Comparison of ENCODE assay signal across 28 mouse cellular contexts in the genomic region with DNA sequence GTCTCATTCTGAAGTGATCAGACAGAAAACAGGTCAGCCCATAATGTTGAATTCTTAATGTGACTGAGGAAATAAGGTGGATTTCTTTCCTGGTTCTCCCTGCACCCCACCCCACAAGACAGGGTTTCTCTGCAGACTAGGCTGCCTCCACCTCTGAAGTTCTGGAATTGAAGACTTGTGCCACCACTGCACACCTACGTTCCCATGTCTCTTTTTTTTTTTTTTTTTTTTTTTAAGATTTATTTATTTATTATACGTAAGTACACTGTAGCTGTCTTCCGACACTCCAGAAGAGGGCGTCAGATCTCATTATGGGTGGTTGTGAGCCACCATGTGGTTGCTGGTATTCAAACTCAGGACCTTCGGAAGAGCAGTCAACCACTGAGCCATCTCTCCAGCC. TPM values are rescaled to one million over a fixed set of nuclear protein-coding genes. Genes with fewer than 3 reads are reported as not detected.
A peak's percentile ranks its signal among the peaks of the same experiment; 100 is the strongest.
DNase-seq lines count a peak whose midpoint lies in the region; ATAC-seq and TF ChIP-seq lines count a peak whose summit lies in the region.
"Had no signal": no experiment of that assay in that cellular context is flagged by ENCODE, and none has a peak within 500 bp of the region (broad histone marks: within the 10 kb centered on the region; RNA-seq: fewer than 3 reads in every experiment).

No protein-coding gene starts in this region.

- H3K27ac ChIP-seq in kidney, postnatal 0 days = no peak overlapping the region
- H3K27ac ChIP-seq in kidney, embryonic 15.5 days = no peak overlapping the region
- no peak overlapping the region for H3K27ac ChIP-seq in CH12.LX (ENCODE audit: insufficient read depth, low read depth)
- no peak overlapping the region for H3K27ac ChIP-seq in MEL (ENCODE audit: control insufficient read depth, low read depth, low read length)
- no peak overlapping the region for H3K27ac ChIP-seq in hindbrain, embryonic 10.5 days
- no peak overlapping the region for H3K27ac ChIP-seq in embryonic facial prominence, embryonic 10.5 days (replicated peaks)
- H3K27ac ChIP-seq: embryonic facial prominence, embryonic 13.5 days; forebrain, embryonic 12.5 days; forebrain, embryonic 15.5 days; heart, embryonic 15.5 days; hindbrain, embryonic 14.5 days; hindbrain, postnatal 0 days had no signal

- H3K9ac ChIP-seq in kidney, postnatal 0 days (ENCODE audit: low read depth, low read length) = no peak overlapping the region
- H3K9ac ChIP-seq in kidney, embryonic 15.5 days = no peak overlapping the region
- H3K9ac ChIP-seq in CH12.LX (ENCODE audit: insufficient read depth, low read depth) (no peak overlapping the region), MEL (ENCODE audit: control insufficient read depth, low read depth, low read length, poor library complexity, severe bottlenecking) (no peak overlapping the region)
- H3K9ac ChIP-seq: embryonic facial prominence, embryonic 13.5 days; forebrain, embryonic 12.5 days; forebrain, embryonic 15.5 days; heart, embryonic 12.5 days; heart, embryonic 15.5 days; hindbrain, embryonic 14.5 days had no signal

- 0 out of 2 replicates have a peak, but pooled peaks have one; percentile 12 for TF ChIP-seq CTCF in kidney, postnatal 0 days (IDR thresholded peaks at IDR 0.05; ENCODE audit: low read depth)
- peak in 1 of 2 experiments; percentile 7; a peak in 1 of 4 replicates for TF ChIP-seq CTCF in CH12.LX (conservative IDR thresholded peaks at IDR 0.05 in 1 of 2, IDR thresholded peaks at IDR 0.05 in 1 of 2; ENCODE audit: low read depth in 2 of 2, low read length in 2 of 2)
- 0 out of 2 replicates have a peak, but pooled peaks have one; percentile 11 for TF ChIP-seq CTCF in E14TG2a.4 (conservative IDR thresholded peaks at IDR 0.05; ENCODE audit: low read length)
- TF ChIP-seq CTCF in MEL (IDR thresholded peaks at IDR 0.05 in 2 of 3, conservative IDR thresholded peaks at IDR 0.05 in 1 of 3; ENCODE audit: control insufficient read depth in 1 of 3, insufficient read depth in 1 of 3, low read depth in 2 of 3, low read length in 3 of 3, poor library complexity in 1 of 3, severe bottlenecking in 1 of 3) = no peak; a peak in 2 of 6 replicates

- H3K36me3 ChIP-seq in kidney, postnatal 0 days (ENCODE audit: insufficient read depth, low read length) = peaks cover 11% of the 10 kb centered on the region; the same call in 1 of the 2 replicates
- H3K36me3 ChIP-seq in kidney, embryonic 15.5 days = peaks cover 68% of the 10 kb centered on the region
- H3K36me3 ChIP-seq in CH12.LX (replicated peaks in 1 of 2; ENCODE audit: control insufficient read depth in 1 of 2, insufficient read depth in 1 of 2, low read length in 1 of 2) (peaks cover 35 to 81% of the 10 kb centered on the region in 2 experiments), E14TG2a.4 (ENCODE audit: insufficient read depth, low read length) (peaks cover 98% of the 10 kb centered on the region), MEL (ENCODE audit: control insufficient read depth in 1 of 2, insufficient read depth in 2 of 2, low read length in 2 of 2) (peaks cover 38 to 71% of the 10 kb centered on the region in 2 experiments)
- H3K36me3 ChIP-seq in hindbrain, embryonic 10.5 days = peaks cover 91% of the 10 kb centered on the region
- peaks cover 92% of the 10 kb centered on the region for H3K36me3 ChIP-seq in embryonic facial prominence, embryonic 10.5 days (replicated peaks)

- peaks cover 95% of the 10 kb centered on the region for H3K79me2 ChIP-seq in CH12.LX (replicated peaks; ENCODE audit: control insufficient read depth, extremely low read depth, insufficient read depth, poor library complexity, severe bottlenecking)
- peaks cover 75% of the 10 kb centered on the region for H3K79me2 ChIP-seq in MEL (ENCODE audit: control insufficient read depth, insufficient read depth, low read length, poor library complexity)

- H3K4me1 ChIP-seq in kidney, postnatal 0 days (replicated peaks; ENCODE audit: insufficient read depth, low read length) = no peaks in the 10 kb centered on the region; the same call in 1 of the 2 replicates
- H3K4me1 ChIP-seq in kidney, embryonic 15.5 days = peaks cover 7% of the 10 kb centered on the region
- peaks cover 7 to 55% of the 10 kb centered on the region in 2 experiments; a peak in 3 of 4 replicates for H3K4me1 ChIP-seq in CH12.LX (ENCODE audit: control insufficient read depth in 1 of 2, insufficient read depth in 2 of 2)
- H3K4me1 ChIP-seq in E14TG2a.4 (replicated peaks; ENCODE audit: low read depth, low read length) = peaks cover 84% of the 10 kb centered on the region
- peaks cover 30% of the 10 kb centered on the region in 2 experiments for H3K4me1 ChIP-seq in MEL (ENCODE audit: control insufficient read depth in 1 of 2, insufficient read depth in 2 of 2, low read length in 2 of 2)
- H3K4me1 ChIP-seq in hindbrain, embryonic 10.5 days (replicated peaks) = peaks cover 7% of the 10 kb centered on the region
- peaks cover 5% of the 10 kb centered on the region; the same call in 1 of the 2 replicates for H3K4me1 ChIP-seq in embryonic facial prominence, embryonic 10.5 days

- DNase-seq in kidney, postnatal 0 days (ENCODE audit: low spot score) = no peak
- no peak for DNase-seq in CH12.LX (ENCODE audit: extremely low read depth)
- no peak for DNase-seq in MEL (ENCODE audit: low read depth, low spot score)
- no peak for DNase-seq in hindbrain, embryonic 10.5 days (ENCODE audit: low spot score)
- DNase-seq in embryonic facial prominence, embryonic 10.5 days (ENCODE audit: low spot score) = no peak
- DNase-seq: adrenal gland, postnatal 10 days; adrenal gland, postnatal 36 days; cerebellum, adult 18-20 months; cerebellum, adult 9-10 months; cerebellum, postnatal 14 days; gastrocnemius, postnatal 10 days; gastrocnemius, postnatal 36 days; heart, postnatal 10 days; heart, postnatal 36 days; kidney, adult 11 months had no signal

- H3K27me3 ChIP-seq in kidney, postnatal 0 days (ENCODE audit: insufficient read depth, low read length) = no peaks in the 10 kb centered on the region
- H3K27me3 ChIP-seq in kidney, embryonic 15.5 days = no peaks in the 10 kb centered on the region
- H3K27me3 ChIP-seq in CH12.LX (replicated peaks) = no peaks in the 10 kb centered on the region
- H3K27me3 ChIP-seq in E14TG2a.4 (ENCODE audit: insufficient read depth, low read length) = no peaks in the 10 kb centered on the region
- no peaks in the 10 kb centered on the region for H3K27me3 ChIP-seq in MEL (ENCODE audit: control insufficient read depth in 1 of 2, insufficient read depth in 2 of 2, low read length in 2 of 2)
- H3K27me3 ChIP-seq in hindbrain, embryonic 10.5 days (ENCODE audit: insufficient read depth, poor library complexity, severe bottlenecking) = no peaks in the 10 kb centered on the region
- no peaks in the 10 kb centered on the region for H3K27me3 ChIP-seq in embryonic facial prominence, embryonic 10.5 days (replicated peaks; ENCODE audit: low read depth, poor library complexity, severe bottlenecking)
- H3K27me3 ChIP-seq: embryonic facial prominence, embryonic 13.5 days; forebrain, embryonic 12.5 days; forebrain, embryonic 15.5 days; heart, embryonic 12.5 days; heart, embryonic 15.5 days; Patski had no signal

- TF ChIP-seq POLR2A in CH12.LX (IDR thresholded peaks at IDR 0.05; ENCODE audit: low read depth, low read length) = no peak
- TF ChIP-seq POLR2A in MEL (IDR thresholded peaks at IDR 0.05; ENCODE audit: control insufficient read depth in 1 of 2, insufficient read depth in 1 of 2, low read depth in 1 of 2, low read length in 2 of 2, poor library complexity in 1 of 2) = no peak

- in situ Hi-C loops in CH12.LX (cut with MboI; ENCODE audit: low pct_ligation_motif_present, low pct_unique_long_range_greater_than_20kb, low sequenced_read_pairs) = no loop called here

- H3K9me3 ChIP-seq in kidney, postnatal 0 days (replicated peaks; ENCODE audit: low read length) = no peaks in the 10 kb centered on the region
- H3K9me3 ChIP-seq in kidney, embryonic 15.5 days (replicated peaks) = no peaks in the 10 kb centered on the region
- H3K9me3 ChIP-seq in CH12.LX (replicated peaks; ENCODE audit: low read length) (peaks cover 6% of the 10 kb centered on the region), E14TG2a.4 (ENCODE audit: low read length) (no peaks in the 10 kb centered on the region), MEL (replicated peaks; ENCODE audit: insufficient read depth, low read length) (no peaks in the 10 kb centered on the region)
- no peaks in the 10 kb centered on the region for H3K9me3 ChIP-seq in hindbrain, embryonic 10.5 days
- H3K9me3 ChIP-seq in embryonic facial prominence, embryonic 10.5 days = no peaks in the 10 kb centered on the region
- H3K9me3 ChIP-seq: forebrain, embryonic 15.5 days; heart, embryonic 12.5 days; heart, embryonic 15.5 days had no signal

- no peak overlapping the region for H3K4me3 ChIP-seq in kidney, postnatal 0 days (replicated peaks; ENCODE audit: low read depth, low read length)
- no peak overlapping the region for H3K4me3 ChIP-seq in kidney, embryonic 15.5 days (replicated peaks)
- no peak overlapping the region for H3K4me3 ChIP-seq in CH12.LX (replicated peaks in 1 of 3; ENCODE audit: low read depth in 2 of 3, low read length in 2 of 3, poor library complexity in 1 of 3)
- no peak overlapping the region; the same call in 1 of the 2 replicates for H3K4me3 ChIP-seq in E14TG2a.4 (replicated peaks; ENCODE audit: low read length)
- H3K4me3 ChIP-seq in MEL (ENCODE audit: control insufficient read depth in 1 of 2, insufficient read depth in 1 of 2, low read depth in 2 of 2, low read length in 2 of 2) = no peak overlapping the region
- H3K4me3 ChIP-seq in hindbrain, embryonic 10.5 days = no peak overlapping the region
- H3K4me3 ChIP-seq in embryonic facial prominence, embryonic 10.5 days = no peak overlapping the region
- H3K4me3 ChIP-seq: embryonic facial prominence, embryonic 13.5 days; erythroblast, embryonic 14.5 days; forebrain, embryonic 12.5 days; forebrain, embryonic 15.5 days; heart, embryonic 12.5 days; heart, embryonic 15.5 days had no signal

- TF ChIP-seq RAD21 in CH12.LX (IDR thresholded peaks at IDR 0.05; ENCODE audit: low read depth, low read length) (no peak), MEL (IDR thresholded peaks at IDR 0.05; ENCODE audit: low read depth, low read length) (no peak)

- no peak for ATAC-seq in kidney, postnatal 0 days (replicated peaks; ENCODE audit: low FRiP score, low read depth)
- no peak for ATAC-seq in kidney, embryonic 15.5 days (replicated peaks; ENCODE audit: low FRiP score)
- ATAC-seq: CD4-positive, CD25-positive, alpha-beta regulatory T cell, adult 4 months; forebrain, embryonic 15.5 days; hindbrain, postnatal 0 days; inflammation-experienced regulatory T-cells, adult 6 months; Patski had no signal

- WGBS in kidney, postnatal 0 days = 83% methylated on average over 5 of the region's 5 CpGs
- WGBS in kidney, embryonic 15.5 days = 88% methylated on average over 5 of the region's 5 CpGs
- 86% methylated on average over 5 of the region's 5 CpGs for WGBS in hindbrain, embryonic 10.5 days
- WGBS in embryonic facial prominence, embryonic 10.5 days = 87% methylated on average over 5 of the region's 5 CpGs

- dilution Hi-C loops in CH12.LX (cut with MboI; ENCODE audit: extremely low pct_ligation_motif_present, extremely low pct_unique_long_range_greater_than_20kb, low sequenced_read_pairs) = no loop called here

- H3K4me2 ChIP-seq in kidney, postnatal 0 days (ENCODE audit: low read length) = no peak overlapping the region
- no peak overlapping the region for H3K4me2 ChIP-seq in kidney, embryonic 15.5 days
- H3K4me2 ChIP-seq in CH12.LX (ENCODE audit: insufficient read depth, low read depth, poor library complexity, severe bottlenecking) = no peak overlapping the region
- H3K4me2 ChIP-seq: embryonic facial prominence, embryonic 13.5 days; forebrain, embryonic 12.5 days; forebrain, embryonic 15.5 days; heart, embryonic 12.5 days; heart, embryonic 15.5 days; hindbrain, embryonic 14.5 days had no signal

- no peak for TF ChIP-seq EP300 in CH12.LX (IDR thresholded peaks at IDR 0.05; ENCODE audit: low read length)
- no peak for TF ChIP-seq EP300 in MEL (IDR thresholded peaks at IDR 0.05; ENCODE audit: low read depth in 1 of 2, low read length in 2 of 2)

RNA-seq across cellular contexts. Expression of a gene that starts 7.3 kb away (rescaled TPM):
- 467 and 468 TPM in 2 replicates for polyA plus RNA-seq in kidney, postnatal 0 days (2015; fragmentation: Nextera tagmentation; extraction: Ambion mirVana)
- 493 and 571 TPM in 2 replicates for polyA plus RNA-seq in kidney, embryonic 15.5 days (2015; fragmentation: Nextera tagmentation; extraction: Ambion mirVana)
- total RNA-seq in CH12.LX (2012; rRNA removed) (124 and 176 TPM in 2 replicates), CH12.LX (2014; rRNA removed) (196 and 210 TPM in 2 replicates), MEL (2012; rRNA removed) (233 and 240 TPM in 2 replicates)
- polyA plus RNA-seq in CH12.LX (2012; ENCODE audit: insufficient read length, low read depth) (247 and 274 TPM in 2 replicates), MEL (2012; ENCODE audit: insufficient read depth in 1 of 2, insufficient read length in 2 of 2, low read depth in 1 of 2, low replicate concordance in 2 of 2, missing spikeins in 1 of 2) (100 to 1,000 TPM; 216 to 627 TPM)
- polyA plus RNA-seq in hindbrain, embryonic 10.5 days (2016; fragmentation: Nextera tagmentation; extraction: Ambion mirVana) = 544 and 661 TPM in 2 replicates
- 711 and 729 TPM in 2 replicates for polyA plus RNA-seq in embryonic facial prominence, embryonic 10.5 days (2016; fragmentation: Nextera tagmentation; extraction: Ambion mirVana)

RNA-seq across cellular contexts. Expression of a gene that starts 17.0 kb away (rescaled TPM):
- 3,631 and 3,848 TPM in 2 replicates for polyA plus RNA-seq in kidney, postnatal 0 days (2015; fragmentation: Nextera tagmentation; extraction: Ambion mirVana)
- polyA plus RNA-seq in kidney, embryonic 15.5 days (2015; fragmentation: Nextera tagmentation; extraction: Ambion mirVana) = 2,850 and 2,855 TPM in 2 replicates
- 1,695 and 1,781 TPM in 2 replicates for total RNA-seq in CH12.LX (2012; rRNA removed)
- 1,737 and 1,775 TPM in 2 replicates for total RNA-seq in CH12.LX (2014; rRNA removed)
- 1,504 and 1,607 TPM in 2 replicates for polyA plus RNA-seq in CH12.LX (2012; ENCODE audit: insufficient read length, low read depth)
- total RNA-seq in MEL (2012; rRNA removed) = 2,164 and 2,193 TPM in 2 replicates
- polyA plus RNA-seq in MEL (2012; ENCODE audit: insufficient read depth in 1 of 2, insufficient read length in 2 of 2, low read depth in 1 of 2, low replicate concordance in 2 of 2, missing spikeins in 1 of 2) = 1,000 to 10,000 TPM in 1 of 2 experiments, 100 to 1,000 TPM in 1; 545 to 2,318 TPM
- polyA plus RNA-seq in hindbrain, embryonic 10.5 days (2016; fragmentation: Nextera tagmentation; extraction: Ambion mirVana) = 2,236 and 2,265 TPM in 2 replicates
- 2,197 and 2,277 TPM in 2 replicates for polyA plus RNA-seq in embryonic facial prominence, embryonic 10.5 days (2016; fragmentation: Nextera tagmentation; extraction: Ambion mirVana)

RNA-seq across cellular contexts. Expression of a gene that starts 25.3 kb away (rescaled TPM):
- 9.8 and 11.3 TPM in 2 replicates for polyA plus RNA-seq in kidney, postnatal 0 days (2015; fragmentation: Nextera tagmentation; extraction: Ambion mirVana)
- 12.7 and 14.2 TPM in 2 replicates for polyA plus RNA-seq in kidney, embryonic 15.5 days (2015; fragmentation: Nextera tagmentation; extraction: Ambion mirVana)
- total RNA-seq in CH12.LX (2012; rRNA removed) (11.8 and 12.8 TPM in 2 replicates), CH12.LX (2014; rRNA removed) (4.5 and 5.4 TPM in 2 replicates), MEL (2012; rRNA removed) (5.5 and 8.2 TPM in 2 replicates)
- polyA plus RNA-seq in CH12.LX (2012; ENCODE audit: insufficient read length, low read depth) (29.5 and 34.0 TPM in 2 replicates), MEL (2012; ENCODE audit: insufficient read depth in 1 of 2, insufficient read length in 2 of 2, low read depth in 1 of 2, low replicate concordance in 2 of 2, missing spikeins in 1 of 2) (10 to 100 TPM; 33.8 to 46.0 TPM)
- polyA plus RNA-seq in hindbrain, embryonic 10.5 days (2016; fragmentation: Nextera tagmentation; extraction: Ambion mirVana) = 16.2 and 17.0 TPM in 2 replicates
- 14.7 and 17.5 TPM in 2 replicates for polyA plus RNA-seq in embryonic facial prominence, embryonic 10.5 days (2016; fragmentation: Nextera tagmentation; extraction: Ambion mirVana)

RNA-seq across cellular contexts. Expression of a gene that starts 30.7 kb away (rescaled TPM):
- 769 and 820 TPM in 2 replicates for polyA plus RNA-seq in kidney, postnatal 0 days (2015; fragmentation: Nextera tagmentation; extraction: Ambion mirVana)
- 838 and 886 TPM in 2 replicates for polyA plus RNA-seq in kidney, embryonic 15.5 days (2015; fragmentation: Nextera tagmentation; extraction: Ambion mirVana)
- total RNA-seq in CH12.LX (2012; rRNA removed) (1,257 and 1,396 TPM in 2 replicates), CH12.LX (2014; rRNA removed) (1,670 and 1,798 TPM in 2 replicates), MEL (2012; rRNA removed) (1,577 and 1,612 TPM in 2 replicates)
- polyA plus RNA-seq in CH12.LX (2012; ENCODE audit: insufficient read length, low read depth) (1,330 and 1,397 TPM in 2 replicates), MEL (2012; ENCODE audit: insufficient read depth in 1 of 2, insufficient read length in 2 of 2, low read depth in 1 of 2, low replicate concordance in 2 of 2, missing spikeins in 1 of 2) (1,000 to 10,000 TPM in 1 of 2 experiments, 100 to 1,000 TPM in 1; 202 to 1,039 TPM)
- 790 and 883 TPM in 2 replicates for polyA plus RNA-seq in hindbrain, embryonic 10.5 days (2016; fragmentation: Nextera tagmentation; extraction: Ambion mirVana)
- 907 and 927 TPM in 2 replicates for polyA plus RNA-seq in embryonic facial prominence, embryonic 10.5 days (2016; fragmentation: Nextera tagmentation; extraction: Ambion mirVana)

RNA-seq across cellular contexts. Expression of a gene that starts 51.1 kb away (rescaled TPM):
- 43.9 and 53.2 TPM in 2 replicates for polyA plus RNA-seq in kidney, postnatal 0 days (2015; fragmentation: Nextera tagmentation; extraction: Ambion mirVana)
- 84.9 and 92.8 TPM in 2 replicates for polyA plus RNA-seq in kidney, embryonic 15.5 days (2015; fragmentation: Nextera tagmentation; extraction: Ambion mirVana)
- total RNA-seq in CH12.LX (2012; rRNA removed) (69.5 and 79.6 TPM in 2 replicates), CH12.LX (2014; rRNA removed) (151 and 171 TPM in 2 replicates), MEL (2012; rRNA removed) (59.6 and 74.0 TPM in 2 replicates)
- polyA plus RNA-seq in CH12.LX (2012; ENCODE audit: insufficient read length, low read depth) (101 and 102 TPM in 2 replicates), MEL (2012; ENCODE audit: insufficient read depth in 1 of 2, insufficient read length in 2 of 2, low read depth in 1 of 2, low replicate concordance in 2 of 2, missing spikeins in 1 of 2) (10 to 100 TPM in 1 of 2 experiments, not detected in 1; 71.5 TPM)
- polyA plus RNA-seq in hindbrain, embryonic 10.5 days (2016; fragmentation: Nextera tagmentation; extraction: Ambion mirVana) = 82.4 and 108 TPM in 2 replicates
- polyA plus RNA-seq in embryonic facial prominence, embryonic 10.5 days (2016; fragmentation: Nextera tagmentation; extraction: Ambion mirVana) = 106 and 111 TPM in 2 replicates

Comparison
In these comparisons a context has a peak if more than half of its experiments do, and no peak if none do; other contexts are left out.
1. CTCF ChIP-seq: peak in kidney, postnatal 0 days (single experiment) and E14TG2a.4 (single experiment); none in MEL (0 of 3).